Mouse (Mus musculus) testis, adult 2 months (tissue): ENCODE data around the gene Pcgf6. TPM values are rescaled to one million over a fixed set of nuclear protein-coding genes. Genes with fewer than 3 reads are reported as not detected.

Source experiments
- H3K27ac ChIP-seq: fragments of 200-500 bp; 2 replicates; pipeline ENCODE4 v1.5.1; 2012; ENCODE audit warnings: low read depth, low read length; ENCODE audit not compliant: control insufficient read depth, insufficient read depth
- H3K27me3 ChIP-seq: fragments of 200-500 bp; 2 replicates; pipeline ENCODE4 v1.6.1; 2012; ENCODE audit warnings: mild to moderate bottlenecking, low read length, moderate library complexity; ENCODE audit not compliant: control insufficient read depth, insufficient read depth
- H3K36me3 ChIP-seq: fragments of 200-500 bp; 2 replicates; pipeline ENCODE4 v1.6.1; 2012; ENCODE audit warnings: mild to moderate bottlenecking, low read length; ENCODE audit not compliant: control insufficient read depth, insufficient read depth
- H3K4me1 ChIP-seq: fragments of 200-500 bp; 2 replicates; pipeline ENCODE4 v1.6.1; 2012; ENCODE audit warnings: low read length; ENCODE audit not compliant: control insufficient read depth, insufficient read depth
- H3K4me3 ChIP-seq: fragments of 200-500 bp; 2 replicates; pipeline ENCODE4 v1.5.1; 2012; ENCODE audit warnings: low read depth, mild to moderate bottlenecking, low read length, moderate library complexity, mixed read lengths; ENCODE audit not compliant: control insufficient read depth
- CTCF ChIP-seq: fragments of 200-500 bp; IDR thresholded peaks from 2 replicates; pipeline ENCODE4 v1.5.1; 2012; ENCODE audit warnings: low read depth, mild to moderate bottlenecking, inconsistent platforms, low read length, moderate library complexity; ENCODE audit not compliant: control insufficient read depth, insufficient read depth, insufficient replicate concordance
- POLR2A ChIP-seq: fragments of 200-500 bp; IDR thresholded peaks from 2 replicates; pipeline ENCODE4 v1.6.1; 2012; ENCODE audit warnings: low read depth, mild to moderate bottlenecking, inconsistent platforms, low read length, moderate library complexity; ENCODE audit not compliant: control insufficient read depth
- polyA plus RNA-seq: library from polyadenylated mRNA; depleted of rRNA; stranded (reverse); fragments of >200 nt; gene quantifications from 2 replicates; pipeline ENCODE4 v1.2.3, GENCODE M21; 2012

Pcgf6 gene
- polyA plus RNA-seq, 1 experiment, result 31.9 TPM

DNA sequence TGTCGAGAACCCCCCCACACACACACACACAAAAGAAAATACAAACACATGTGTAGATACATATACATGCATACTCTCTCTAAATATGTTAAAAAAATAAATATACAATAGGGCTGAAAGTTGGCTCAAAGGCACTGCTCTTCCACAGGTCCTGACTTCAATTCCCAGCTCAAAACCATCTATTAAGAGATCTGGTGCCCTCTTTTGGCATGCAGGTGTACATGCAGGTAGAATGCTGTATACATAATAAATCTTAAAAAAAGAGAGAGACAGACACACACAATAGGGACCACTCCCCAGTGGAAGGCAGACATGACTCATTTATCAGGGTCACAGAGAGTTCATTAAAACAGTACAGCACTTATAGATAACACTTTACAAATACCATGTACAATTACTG, 4.4 kb downstream of the Pcgf6 start:
- Histone ChIP-seq H3K36me3 (peaks cover 2% of the 10 kb centered on the region), H3K27me3 (no peaks in the 10 kb centered on the region), H3K4me1 (peaks cover 3% of the 10 kb centered on the region), H3K4me3 (no peak overlapping the region), H3K27ac (no peak overlapping the region)
- TF ChIP-seq CTCF (no peak), POLR2A (no peak)

- Histone ChIP-seq H3K27me3 (no peaks in the 10 kb centered on the region), H3K27ac (no peak overlapping the region), H3K4me1 (no peaks in the 10 kb centered on the region), H3K4me3 (no peak overlapping the region), H3K36me3 (peaks cover 3% of the 10 kb centered on the region)
- no peak for TF ChIP-seq CTCF
- TF ChIP-seq POLR2A, result no peak
Observed at GRCm38 (mm10) chr19:47043608-47044007, 7.1 kb downstream of the Pcgf6 start.

- H3K27ac ChIP-seq, result no peak overlapping the region
- H3K27me3 ChIP-seq, result no peaks in the 10 kb centered on the region
- H3K36me3 ChIP-seq, result peaks cover 3% of the 10 kb centered on the region
- no peak overlapping the region for H3K4me3 ChIP-seq
- TF ChIP-seq POLR2A, result no peak
- TF ChIP-seq CTCF, result no peak
- no peaks in the 10 kb centered on the region for H3K4me1 ChIP-seq
Observed at GRCm38 (mm10) chr19:47040720-47041473, 9.8 kb downstream of the Pcgf6 start.

DNA sequence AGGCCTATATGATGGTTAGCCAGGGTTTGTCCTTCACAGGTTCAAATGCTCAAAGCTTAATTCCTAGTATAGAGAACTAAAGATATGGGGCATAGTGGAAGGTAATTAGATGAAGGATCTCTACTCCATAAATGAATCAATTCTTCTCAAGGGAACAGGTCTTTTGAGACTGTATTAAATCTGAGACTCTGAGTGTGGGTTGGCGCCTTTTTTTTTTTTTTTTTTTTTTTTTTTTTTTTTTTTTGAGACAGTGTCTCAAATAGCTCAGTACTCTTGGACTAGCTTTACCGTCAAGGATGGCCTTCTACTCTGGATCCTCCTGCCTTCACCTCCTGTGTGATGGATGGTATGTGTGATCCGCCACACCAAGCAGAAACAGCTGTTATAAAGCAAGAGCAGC, 14.1 kb downstream of the Pcgf6 start:
- TF ChIP-seq CTCF (no peak), POLR2A (no peak)
- Histone ChIP-seq H3K27me3 (no peaks in the 10 kb centered on the region), H3K4me3 (no peak overlapping the region), H3K4me1 (no peaks in the 10 kb centered on the region), H3K27ac (no peak overlapping the region), H3K36me3 (peaks cover 3% of the 10 kb centered on the region)

GRCm38 (mm10) chr19:47034916-47035315, 15.8 kb downstream of the Pcgf6 start:
- TF ChIP-seq CTCF (no peak), POLR2A (no peak)
- peaks cover 3% of the 10 kb centered on the region for H3K36me3 ChIP-seq
- no peaks in the 10 kb centered on the region for H3K27me3 ChIP-seq

DNA sequence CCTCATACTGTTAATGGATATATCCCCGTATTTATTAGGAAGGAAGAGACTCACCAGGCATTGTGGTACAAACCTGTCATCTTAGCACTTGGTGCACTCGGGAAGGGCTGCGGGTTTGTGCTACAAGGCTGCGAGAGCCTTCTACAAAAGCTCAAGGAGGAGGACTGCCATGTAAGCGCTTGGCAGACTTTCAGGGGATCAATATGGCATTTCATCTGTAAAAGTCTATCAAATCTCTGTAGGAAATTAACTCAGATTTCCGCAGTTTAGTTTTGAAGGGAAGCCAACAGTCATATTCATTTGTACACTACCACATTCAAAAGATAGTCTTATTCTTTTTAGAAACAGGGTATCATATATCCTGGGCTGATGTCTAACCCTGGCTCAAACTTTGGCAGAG, 18.9 kb downstream of the Pcgf6 start:
- no peaks in the 10 kb centered on the region for H3K4me1 ChIP-seq
- no peaks in the 10 kb centered on the region for H3K27me3 ChIP-seq
- no peak overlapping the region for H3K4me3 ChIP-seq
- TF ChIP-seq CTCF (no peak), POLR2A (no peak)
- no peak overlapping the region for H3K27ac ChIP-seq
- peaks cover under 1% of the 10 kb centered on the region for H3K36me3 ChIP-seq

More at GRCm38 (mm10) chr19:47034916-47035315, 15.8 kb downstream of the Pcgf6 start:
- Histone ChIP-seq H3K27ac (no peak overlapping the region), H3K4me3 (no peak overlapping the region), H3K4me1 (no peaks in the 10 kb centered on the region)

GRCm38 (mm10) chr19:47029796-47030195, 20.9 kb downstream of the Pcgf6 start:
- H3K4me1 ChIP-seq, result no peaks in the 10 kb centered on the region
- no peak overlapping the region for H3K27ac ChIP-seq
- H3K27me3 ChIP-seq, result no peaks in the 10 kb centered on the region
- no peak overlapping the region for H3K4me3 ChIP-seq
- no peak for TF ChIP-seq POLR2A
- TF ChIP-seq CTCF, result no peak
- no peaks in the 10 kb centered on the region for H3K36me3 ChIP-seq
